Mouse (Mus musculus): Measurements from ENCODE around the gene Unk. TPM values are rescaled to one million over a fixed set of nuclear protein-coding genes. Genes with fewer than 3 reads are reported as not detected.

The Unk gene
- polyA plus RNA-seq, 1 experiment from 2014 or later, result 40.4 TPM

DNA sequence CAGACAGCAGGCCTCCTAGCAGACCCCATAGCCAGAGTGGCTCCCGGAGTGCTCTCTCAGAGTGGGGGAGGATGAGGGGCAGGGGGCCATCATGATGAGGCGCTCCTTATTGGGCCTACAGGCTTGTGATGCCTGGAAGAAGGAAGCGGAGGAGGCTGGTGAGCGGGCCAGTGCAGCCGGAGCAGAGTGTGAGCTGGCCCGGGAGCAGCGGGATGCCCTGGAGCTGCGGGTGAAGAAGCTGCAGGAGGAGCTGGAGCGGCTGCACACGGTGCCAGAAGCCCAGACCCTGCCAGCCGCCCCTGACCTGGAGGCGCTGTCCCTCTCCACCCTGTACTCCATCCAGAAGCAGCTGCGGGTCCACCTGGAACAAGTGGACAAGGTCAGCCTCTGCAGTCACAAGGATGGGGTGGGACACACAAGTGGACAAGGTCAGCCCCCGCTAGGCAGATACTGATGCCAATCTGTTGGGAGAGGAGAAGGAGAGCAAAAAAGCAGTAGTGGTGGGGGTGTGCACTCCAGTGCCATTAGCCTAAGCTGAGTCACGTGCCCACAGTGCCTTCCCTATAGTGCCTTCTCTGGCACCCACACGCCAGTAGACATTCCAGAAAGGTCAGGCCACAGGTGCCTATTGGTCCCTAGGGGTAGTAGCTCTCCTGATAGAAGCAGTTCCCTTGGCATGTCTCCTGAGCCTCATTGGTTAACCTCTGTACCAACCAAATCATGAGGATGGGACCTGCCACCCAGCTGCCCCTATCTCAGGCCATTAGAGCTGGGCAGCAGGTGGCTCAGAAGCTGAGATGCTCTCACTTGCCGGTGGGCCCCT, 29.0 kb downstream of the Unk start:
- no peaks in the 10 kb centered on the region for H3K27me3 ChIP-seq
- no peak overlapping the region for H3K4me2 ChIP-seq (replicated peaks)
- H3K27ac ChIP-seq (replicated peaks), result no peak overlapping the region
- H3K4me3 ChIP-seq, result no peak overlapping the region
- H3K9me3 ChIP-seq, result no peaks in the 10 kb centered on the region
- 89% methylated on average over 17 of the region's 17 CpGs for WGBS
- no peaks in the 10 kb centered on the region for H3K4me1 ChIP-seq
- ATAC-seq (replicated peaks), result no peak
- H3K36me3 ChIP-seq, result peaks cover 65% of the 10 kb centered on the region
- no peak overlapping the region for H3K9ac ChIP-seq (replicated peaks)

DNA sequence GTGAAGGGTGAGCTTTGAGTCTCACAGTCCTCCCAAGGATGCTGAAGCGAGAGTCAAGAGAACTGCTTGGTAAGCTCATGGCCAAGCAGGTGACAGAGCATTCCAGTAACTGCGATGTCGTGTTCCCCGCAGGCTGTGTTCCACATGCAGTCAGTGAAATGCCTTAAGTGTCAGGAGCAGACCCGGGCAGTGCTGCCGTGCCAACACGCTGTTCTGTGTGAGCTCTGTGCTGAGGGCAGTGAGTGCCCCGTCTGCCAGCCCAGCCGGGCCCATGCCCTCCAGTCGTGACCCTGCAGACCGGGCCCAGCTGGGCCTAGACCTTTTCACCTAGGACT, 29.5 kb downstream of the Unk start:
- Histone ChIP-seq H3K27me3 (no peaks in the 10 kb centered on the region), H3K4me3 (no peak overlapping the region), H3K4me1 (no peaks in the 10 kb centered on the region), H3K9me3 (no peaks in the 10 kb centered on the region), H3K9ac (replicated peaks) (no peak overlapping the region), H3K4me2 (replicated peaks) (no peak overlapping the region), H3K27ac (replicated peaks) (no peak overlapping the region), H3K36me3 (peaks cover 59% of the 10 kb centered on the region)
- ATAC-seq (replicated peaks), result no peak
- WGBS, result 94% methylated on average over 11 of the region's 11 CpGs

DNA sequence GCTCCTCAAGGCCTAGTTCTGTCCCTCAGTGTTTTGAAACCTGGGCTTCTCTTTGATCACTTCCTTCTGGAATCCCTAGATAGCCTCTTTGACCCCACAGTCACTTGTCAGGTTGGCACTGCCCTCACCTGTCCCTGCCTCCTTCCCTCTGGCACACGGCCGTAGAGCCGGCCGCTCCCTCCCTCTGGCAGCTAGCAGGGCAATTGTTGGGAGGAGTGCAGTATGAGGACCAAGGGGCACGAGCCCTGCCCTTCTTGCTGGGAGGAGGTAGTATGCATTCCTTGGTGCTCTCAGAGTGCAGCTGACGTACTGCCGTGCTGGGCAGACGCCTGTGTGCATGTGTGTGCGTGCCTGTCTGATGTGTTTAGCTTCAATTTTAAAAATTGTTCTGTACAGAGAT, 30.5 kb downstream of the Unk start:
- H3K9ac ChIP-seq (replicated peaks), result no peak overlapping the region
- WGBS, result 93% methylated on average over 9 of the region's 9 CpGs
- no peaks in the 10 kb centered on the region for H3K27me3 ChIP-seq
- H3K9me3 ChIP-seq, result no peaks in the 10 kb centered on the region
- ATAC-seq (replicated peaks), result no peak
- H3K27ac ChIP-seq (replicated peaks), result no peak overlapping the region
- H3K36me3 ChIP-seq, result peaks cover 50% of the 10 kb centered on the region
- no peak overlapping the region for H3K4me2 ChIP-seq (replicated peaks)
- no peaks in the 10 kb centered on the region for H3K4me1 ChIP-seq
- H3K4me3 ChIP-seq, result no peak overlapping the region

DNA sequence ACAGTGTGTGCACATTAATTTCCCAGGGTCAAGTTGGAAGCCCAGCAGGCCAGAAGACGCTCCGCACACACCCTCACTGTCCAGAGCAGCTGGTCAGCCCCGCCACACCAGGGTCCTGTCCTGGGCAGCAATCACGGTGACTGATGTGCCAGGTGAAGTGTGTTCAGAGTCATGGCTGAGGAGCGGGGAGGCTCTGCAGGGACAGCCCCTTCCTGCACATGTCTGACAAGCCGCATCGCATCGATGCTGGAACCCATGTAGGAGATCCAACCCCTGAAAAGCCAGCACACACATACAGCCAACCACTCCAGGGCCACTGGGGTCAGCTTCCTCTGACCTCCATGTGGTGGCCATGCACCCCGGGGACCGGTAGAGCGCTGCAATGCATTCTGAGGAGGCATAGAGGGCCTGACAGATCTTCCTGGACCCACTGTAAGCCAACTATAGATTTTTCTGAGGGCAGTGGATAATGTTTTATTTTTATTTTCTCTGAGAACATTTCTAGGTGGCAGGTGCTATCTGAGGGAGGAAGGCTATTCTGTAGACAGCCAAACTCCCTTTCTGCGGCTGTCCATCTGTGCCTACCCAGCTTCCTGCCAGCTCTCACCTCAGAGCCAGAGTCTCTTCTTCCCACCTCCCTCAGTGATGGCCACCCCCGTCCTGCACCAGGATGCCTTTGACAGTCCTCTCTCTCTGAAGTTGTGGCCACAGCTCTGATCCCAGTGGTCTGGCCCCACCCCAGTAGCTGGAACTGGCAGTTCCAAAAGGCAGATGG, 31.7 kb downstream of the Unk start:
- no peak overlapping the region for H3K27ac ChIP-seq (replicated peaks)
- H3K9ac ChIP-seq (replicated peaks), result no peak overlapping the region
- no peaks in the 10 kb centered on the region for H3K4me1 ChIP-seq
- H3K27me3 ChIP-seq, result no peaks in the 10 kb centered on the region
- no peak for ATAC-seq (replicated peaks)
- no peaks in the 10 kb centered on the region for H3K9me3 ChIP-seq
- no peak overlapping the region for H3K4me2 ChIP-seq (replicated peaks)
- peaks cover 40% of the 10 kb centered on the region for H3K36me3 ChIP-seq
- 93% methylated on average over 13 of the region's 13 CpGs for WGBS
- H3K4me3 ChIP-seq, result no peak overlapping the region

DNA sequence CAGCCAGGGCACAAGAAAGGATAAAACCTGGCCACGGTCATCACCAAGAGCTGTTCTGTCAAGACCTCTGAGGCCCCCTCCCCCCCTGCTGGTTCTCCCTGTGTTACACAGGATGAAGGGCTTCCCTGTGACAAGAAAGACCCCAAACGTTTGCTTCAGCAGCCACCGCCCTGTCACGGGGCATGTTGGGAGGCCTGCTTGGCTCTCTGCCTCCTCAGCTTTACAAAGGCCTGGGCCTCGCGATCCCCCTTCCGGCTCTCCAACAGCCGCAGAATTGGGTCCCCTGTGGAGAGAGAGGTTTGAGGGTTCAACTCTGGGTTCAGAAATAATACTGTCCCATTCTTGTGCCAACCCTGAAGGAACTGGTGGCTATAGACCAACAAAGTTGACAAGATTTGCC, 32.4 kb downstream of the Unk start:
- Histone ChIP-seq H3K4me1 (no peaks in the 10 kb centered on the region), H3K4me2 (replicated peaks) (no peak overlapping the region), H3K27me3 (no peaks in the 10 kb centered on the region), H3K4me3 (no peak overlapping the region), H3K27ac (replicated peaks) (no peak overlapping the region), H3K36me3 (peaks cover 33% of the 10 kb centered on the region), H3K9ac (replicated peaks) (no peak overlapping the region), H3K9me3 (no peaks in the 10 kb centered on the region)
- WGBS, result 27% methylated on average over 8 of the region's 8 CpGs
- no peak for ATAC-seq (replicated peaks)

DNA sequence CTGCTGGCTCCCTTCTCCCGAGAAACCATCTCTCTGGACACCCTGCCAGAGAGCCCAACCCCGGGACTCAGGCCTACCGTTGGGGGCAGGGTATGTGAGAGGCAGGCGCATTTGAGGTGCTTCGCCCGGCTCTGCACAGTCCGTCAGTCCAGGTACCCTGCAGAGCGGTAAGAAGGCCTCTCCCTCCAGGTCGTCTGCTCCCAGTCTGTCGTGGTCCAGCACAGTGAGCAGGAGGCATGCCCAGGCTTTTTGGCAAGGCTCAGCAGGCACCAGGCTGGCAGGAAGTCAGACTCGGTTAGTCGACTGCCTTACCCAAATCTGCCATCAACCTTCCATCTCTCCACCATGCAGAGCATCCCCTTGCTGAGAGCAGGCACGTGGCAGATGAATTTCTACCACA, 33.4 kb downstream of the Unk start:
- Histone ChIP-seq H3K4me3 (no peak overlapping the region), H3K9ac (replicated peaks) (no peak overlapping the region), H3K9me3 (no peaks in the 10 kb centered on the region), H3K27ac (replicated peaks) (peak overlapping the region; percentile 27; the same call in 1 of the 2 replicates), H3K4me2 (replicated peaks) (no peak overlapping the region), H3K4me1 (no peaks in the 10 kb centered on the region), H3K36me3 (peaks cover 23% of the 10 kb centered on the region), H3K27me3 (no peaks in the 10 kb centered on the region)
- ATAC-seq (replicated peaks), result 0 out of 2 replicates have a peak, but pooled peaks have one; percentile 17
- 57% methylated on average over 13 of the region's 13 CpGs for WGBS

DNA sequence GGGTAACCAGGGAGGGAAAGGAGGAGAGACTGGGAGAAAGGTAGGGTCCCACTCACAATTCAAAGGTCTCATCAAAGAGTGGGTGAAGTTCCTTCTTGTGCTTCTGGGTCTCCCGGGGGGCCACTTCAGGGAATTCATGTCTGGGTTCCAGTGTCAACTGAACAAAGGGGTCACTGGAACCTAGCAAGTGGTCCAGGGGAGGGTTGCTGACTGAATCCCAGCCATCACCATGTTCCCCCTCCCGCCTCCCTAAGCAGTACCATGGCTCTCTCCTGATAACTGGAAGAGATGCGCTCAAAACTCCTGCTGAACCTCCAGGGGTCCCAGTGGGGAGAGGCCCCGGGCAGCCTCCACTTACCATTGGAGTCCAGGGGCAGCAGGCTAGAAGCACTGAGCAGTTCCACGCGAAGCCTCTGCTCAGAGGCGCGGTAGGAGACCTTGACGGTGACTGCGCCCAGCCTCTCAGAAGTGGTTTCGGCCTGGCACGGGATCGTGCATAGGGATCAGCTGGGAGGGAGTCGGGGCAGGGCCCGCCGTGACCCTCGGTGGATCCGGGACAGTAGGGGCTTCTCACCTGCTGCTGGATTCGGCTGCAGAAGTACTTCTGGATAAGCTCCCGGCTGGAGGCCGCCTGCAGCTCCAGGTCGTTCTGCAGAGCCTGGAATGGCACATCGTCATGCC, 34.2 kb downstream of the Unk start:
- ATAC-seq (replicated peaks), result no peak
- no peak overlapping the region for H3K4me3 ChIP-seq
- no peak overlapping the region for H3K4me2 ChIP-seq (replicated peaks)
- WGBS, result 62% methylated on average over 23 of the region's 23 CpGs
- H3K4me1 ChIP-seq, result no peaks in the 10 kb centered on the region
- H3K36me3 ChIP-seq, result peaks cover 17% of the 10 kb centered on the region
- no peak overlapping the region for H3K9ac ChIP-seq (replicated peaks)
- no peak overlapping the region for H3K27ac ChIP-seq (replicated peaks)
- H3K9me3 ChIP-seq, result no peaks in the 10 kb centered on the region
- H3K27me3 ChIP-seq, result no peaks in the 10 kb centered on the region

DNA sequence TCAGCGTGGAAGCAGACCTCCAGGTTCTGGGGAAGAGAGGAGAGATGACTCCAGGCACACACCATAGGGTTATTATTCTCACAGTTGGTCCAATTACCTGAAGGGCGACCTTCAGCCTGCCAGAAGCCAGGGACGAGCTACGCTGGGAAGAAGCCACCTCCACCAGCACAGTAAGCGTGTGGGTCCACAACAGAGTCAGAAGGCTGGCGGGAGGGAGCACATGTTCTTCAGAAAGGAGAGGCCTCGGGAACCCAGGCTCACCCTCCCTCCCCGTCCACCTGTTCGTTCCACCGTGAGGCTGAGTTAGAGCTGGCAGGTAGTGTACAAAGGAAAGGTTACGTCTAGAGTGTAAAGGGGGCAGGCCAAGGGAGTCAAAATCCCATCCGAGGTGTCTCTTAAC, 35.2 kb downstream of the Unk start:
- ATAC-seq (replicated peaks), result no peak
- Histone ChIP-seq H3K4me1 (no peaks in the 10 kb centered on the region), H3K27ac (replicated peaks) (no peak overlapping the region), H3K9me3 (no peaks in the 10 kb centered on the region), H3K4me3 (no peak overlapping the region), H3K9ac (replicated peaks) (no peak overlapping the region), H3K36me3 (peaks cover 6% of the 10 kb centered on the region), H3K4me2 (replicated peaks) (no peak overlapping the region), H3K27me3 (no peaks in the 10 kb centered on the region)
- 88% methylated on average over 12 of the region's 12 CpGs for WGBS

DNA sequence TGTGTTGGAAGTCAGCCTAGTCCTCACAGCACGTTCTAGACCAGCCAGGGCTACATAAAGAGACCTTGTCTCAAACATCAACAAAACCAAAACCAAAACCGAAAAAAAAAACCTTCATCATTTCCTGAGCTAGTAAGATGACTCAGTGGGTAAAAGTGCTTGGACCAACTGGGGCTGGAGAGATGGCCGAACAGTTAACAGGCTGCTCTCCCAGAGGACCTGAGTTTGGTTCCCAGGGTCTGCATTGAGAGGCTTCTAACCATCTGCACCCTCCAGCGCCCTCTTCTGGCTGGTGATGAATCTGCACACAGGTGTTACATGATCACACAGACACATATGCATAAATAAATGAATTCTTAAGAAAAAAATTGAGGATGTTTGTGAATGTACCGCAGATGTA, 41.4 kb downstream of the Unk start:
- H3K9me3 ChIP-seq, result no peaks in the 10 kb centered on the region
- no peak overlapping the region for H3K27ac ChIP-seq (replicated peaks)
- no peak overlapping the region for H3K9ac ChIP-seq (replicated peaks)
- 71% methylated on average over 5 of the region's 5 CpGs for WGBS
- H3K4me2 ChIP-seq (replicated peaks), result no peak overlapping the region
- no peak for ATAC-seq (replicated peaks)
- no peaks in the 10 kb centered on the region for H3K36me3 ChIP-seq
- no peaks in the 10 kb centered on the region for H3K4me1 ChIP-seq
- H3K4me3 ChIP-seq, result no peak overlapping the region
- H3K27me3 ChIP-seq, result no peaks in the 10 kb centered on the region

DNA sequence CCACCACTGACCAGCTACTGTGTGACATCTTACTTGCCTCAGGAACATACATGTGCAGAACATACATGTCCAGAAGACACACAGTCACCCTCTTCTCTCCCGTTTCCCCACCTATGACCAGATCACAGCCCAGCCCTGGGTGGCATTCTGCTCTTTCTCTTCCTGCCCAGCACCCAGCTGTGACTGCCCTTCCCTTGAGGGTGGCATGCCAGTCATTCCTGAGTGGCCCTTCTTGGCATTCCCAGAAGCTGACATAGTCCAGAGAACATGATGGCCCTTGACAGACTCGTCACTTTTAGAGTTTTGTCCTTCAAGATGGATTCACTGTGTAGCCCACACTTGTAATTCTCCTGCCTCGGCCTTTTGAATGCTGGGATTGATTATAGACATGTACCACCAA, 42.5 kb downstream of the Unk start:
- H3K27ac ChIP-seq (replicated peaks), result no peak overlapping the region
- no peak for ATAC-seq (replicated peaks)
- H3K4me2 ChIP-seq (replicated peaks), result no peak overlapping the region
- no peaks in the 10 kb centered on the region for H3K4me1 ChIP-seq
- no peaks in the 10 kb centered on the region for H3K36me3 ChIP-seq
- H3K4me3 ChIP-seq, result no peak overlapping the region
- no peaks in the 10 kb centered on the region for H3K9me3 ChIP-seq
- no peaks in the 10 kb centered on the region for H3K27me3 ChIP-seq
- H3K9ac ChIP-seq (replicated peaks), result no peak overlapping the region
- 89% methylated on average over 3 of the region's 3 CpGs for WGBS

DNA sequence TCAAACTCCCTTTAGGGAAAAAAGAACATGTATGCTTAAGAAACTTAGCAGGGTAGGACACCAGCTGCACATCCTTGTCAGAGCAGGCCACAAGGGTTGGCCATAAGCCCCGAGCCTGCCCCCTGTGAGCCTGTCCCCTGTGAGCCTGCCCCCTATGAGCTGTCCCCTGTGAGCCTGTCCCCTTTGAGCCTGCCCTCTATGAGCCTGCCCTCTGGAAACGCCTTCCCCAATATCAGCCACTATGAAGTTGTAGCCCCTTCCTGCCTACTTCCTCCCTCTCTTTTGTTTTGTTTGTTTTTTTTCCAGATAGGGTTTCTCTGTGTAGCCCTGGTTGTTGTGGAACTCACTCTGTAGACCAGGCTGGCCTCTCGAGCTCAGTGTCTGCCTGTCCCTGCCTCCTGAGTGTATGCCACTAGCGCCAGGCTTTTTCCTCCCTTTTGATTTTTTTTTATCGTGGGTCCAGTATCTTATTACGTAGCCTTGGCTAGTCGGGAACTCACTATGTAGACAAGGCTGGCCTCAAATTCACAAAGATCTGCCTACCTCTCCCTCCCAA, 44.4 kb downstream of the Unk start:
- H3K4me1 ChIP-seq, result peaks cover 7% of the 10 kb centered on the region; the same call in 1 of the 2 replicates
- no peaks in the 10 kb centered on the region for H3K27me3 ChIP-seq
- no peak overlapping the region for H3K4me2 ChIP-seq (replicated peaks)
- H3K9me3 ChIP-seq, result no peaks in the 10 kb centered on the region
- H3K27ac ChIP-seq (replicated peaks), result no peak overlapping the region
- peaks cover 6% of the 10 kb centered on the region for H3K36me3 ChIP-seq
- 71% methylated on average over 7 of the region's 7 CpGs for WGBS
- no peak overlapping the region for H3K4me3 ChIP-seq
- H3K9ac ChIP-seq (replicated peaks), result no peak overlapping the region
- no peak for ATAC-seq (replicated peaks)

Measured in forebrain, embryonic 15.5 days (tissue).